Mouse (Mus musculus): ENCODE data around the gene Pigh.

The Pigh gene

DNA sequence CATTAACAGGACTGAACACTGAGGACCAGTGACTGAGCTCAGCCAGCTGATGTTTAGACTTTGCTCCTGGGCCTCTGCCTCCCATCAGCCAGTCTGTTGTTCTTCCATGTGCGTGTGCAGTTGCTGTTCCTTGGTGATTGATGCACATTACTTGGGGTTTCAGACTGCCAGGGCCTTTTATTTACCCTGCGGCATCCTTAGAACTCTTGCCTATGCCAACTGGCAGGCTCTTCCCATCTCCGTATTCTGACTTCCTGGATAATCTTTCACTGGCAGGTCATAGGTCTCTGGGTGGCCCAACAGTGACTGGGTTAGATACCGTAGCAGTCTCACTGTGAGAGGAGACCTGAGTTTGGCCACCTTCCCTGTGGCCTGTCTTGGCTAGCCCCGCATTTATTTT is 21.9 kb downstream of the Pigh start:
- no peak for DNase-seq (ENCODE audit: low read depth in 2 of 2, low spot score in 2 of 2)

DNA sequence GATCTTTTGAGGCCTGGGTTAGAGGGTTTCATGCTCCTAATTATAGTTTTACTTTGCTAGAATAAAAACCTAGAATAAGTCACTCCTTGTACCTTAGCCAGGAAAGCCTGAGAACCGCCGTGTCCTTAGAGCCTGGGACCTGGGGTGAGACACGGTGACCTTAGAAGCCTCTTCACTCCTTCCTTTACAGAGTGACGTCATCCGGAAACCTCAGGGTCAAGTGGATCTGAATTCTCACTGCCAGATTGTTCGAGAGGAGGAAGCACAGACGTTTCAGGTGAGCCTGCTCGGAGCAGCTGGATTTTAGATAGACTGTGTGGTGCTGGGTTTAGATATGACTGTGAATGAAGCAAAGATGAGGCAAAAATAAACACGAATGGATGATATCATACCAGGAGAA is 23.0 kb downstream of the Pigh start:
- DNase-seq (ENCODE audit: low read depth in 2 of 2, low spot score in 2 of 2): no peak

DNA sequence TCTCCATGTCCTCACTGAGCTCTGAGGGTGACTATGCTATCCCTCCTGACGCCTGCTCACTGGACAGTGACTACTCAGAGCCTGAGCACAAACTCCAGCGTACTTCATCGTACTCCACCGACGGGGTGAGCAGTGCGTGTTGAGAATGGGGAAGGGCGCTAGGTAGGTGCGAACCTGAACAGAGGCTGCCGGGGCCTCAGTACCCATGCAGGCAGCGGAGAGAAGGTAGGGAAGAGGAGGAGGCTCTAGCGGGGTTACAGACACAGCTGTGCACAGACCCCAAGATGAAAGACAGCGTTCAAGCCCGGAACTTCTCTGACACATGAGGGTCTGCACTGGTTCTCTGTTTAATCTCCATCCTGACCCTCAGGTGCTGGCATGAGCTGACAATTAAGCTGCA is 25.0 kb downstream of the Pigh start:
- no peak for DNase-seq (ENCODE audit: low read depth in 2 of 2, low spot score in 2 of 2)

DNA sequence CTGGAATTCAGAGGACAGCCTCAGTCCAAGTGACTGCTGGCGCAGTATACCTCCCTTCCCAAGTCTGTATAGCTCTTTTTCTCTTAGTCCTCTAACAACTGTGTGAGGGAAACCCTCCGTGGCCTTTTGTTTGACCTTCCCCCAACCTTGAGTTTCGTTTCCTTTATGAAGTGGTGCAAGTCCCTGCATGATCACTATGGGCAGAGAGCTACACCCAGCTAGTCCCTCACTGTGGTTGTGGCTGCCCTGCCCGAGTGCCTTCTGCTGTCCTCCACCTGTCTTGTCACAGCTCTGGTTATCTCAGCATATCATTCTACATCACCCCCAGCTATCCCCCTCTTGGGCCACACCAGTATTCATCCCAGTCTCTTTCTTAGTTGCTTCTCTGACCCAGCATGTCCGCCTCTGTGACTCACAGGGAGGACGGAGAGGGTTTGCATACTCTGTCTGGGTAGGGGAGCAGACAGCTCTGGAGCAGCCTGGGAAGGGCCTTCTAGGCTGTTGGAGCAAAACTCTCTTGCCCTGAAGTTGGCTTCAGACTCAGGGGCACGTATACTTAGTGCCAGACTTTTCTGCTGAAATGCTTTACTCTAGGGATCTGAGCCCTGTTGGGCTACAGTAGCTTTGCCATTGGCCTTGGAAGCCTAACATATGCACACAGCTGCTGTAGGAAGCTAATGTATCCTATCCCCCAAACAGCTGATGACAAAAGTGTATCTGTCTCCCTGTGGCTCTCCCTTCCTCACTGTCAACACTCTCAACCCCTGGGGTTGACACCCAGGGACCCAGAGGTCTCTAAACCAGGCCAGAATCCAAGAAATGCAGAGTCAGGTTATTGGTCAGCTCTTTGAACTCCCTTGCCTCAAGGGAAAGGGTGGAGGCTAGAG is 28.4 kb downstream of the Pigh start:
- no peak for DNase-seq (ENCODE audit: low read depth in 2 of 2, low spot score in 2 of 2)

DNA sequence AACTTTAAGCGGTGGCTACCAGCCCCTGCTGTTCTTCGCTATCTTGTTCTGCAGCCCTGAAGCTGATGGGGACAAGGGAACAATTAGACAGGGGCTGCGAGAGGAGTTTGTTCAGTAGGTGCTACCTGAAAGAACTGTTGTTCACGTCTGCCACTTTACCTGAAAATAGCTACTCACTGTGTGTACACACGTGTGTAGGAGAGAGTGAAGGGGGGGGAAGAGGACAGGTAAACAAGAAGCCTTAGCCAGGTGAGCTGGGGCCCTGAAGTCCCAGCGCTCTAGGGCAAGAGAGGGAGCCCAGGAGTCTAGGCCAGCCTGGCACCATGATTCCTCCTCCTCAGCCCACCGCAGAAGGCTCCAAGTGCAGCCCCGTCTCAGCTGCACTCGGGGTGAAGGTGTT is 29.3 kb downstream of the Pigh start:
- no peak for DNase-seq (ENCODE audit: low read depth in 2 of 2, low spot score in 2 of 2)

DNA sequence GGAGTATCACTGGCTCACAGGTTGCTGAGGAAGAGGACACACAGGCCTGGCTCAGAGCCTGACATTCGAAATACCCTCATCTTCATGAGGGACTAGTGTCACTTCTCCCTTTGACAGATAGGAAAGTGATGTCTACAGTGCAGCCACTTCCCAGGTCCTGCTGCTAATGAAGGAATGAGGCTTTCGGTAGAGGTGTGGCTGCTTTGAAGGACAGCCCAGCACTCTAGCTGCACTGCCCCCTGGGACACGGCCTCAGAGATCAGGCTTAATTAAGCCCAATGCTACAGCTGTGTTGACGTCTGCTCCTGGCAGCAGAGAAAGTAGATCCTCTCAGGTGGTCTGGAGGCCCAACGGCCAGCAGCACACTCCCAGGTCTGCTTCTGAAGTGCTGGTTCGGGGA is 29.9 kb downstream of the Pigh start:
- DNase-seq (ENCODE audit: low read depth in 2 of 2, low spot score in 2 of 2): no peak

DNA sequence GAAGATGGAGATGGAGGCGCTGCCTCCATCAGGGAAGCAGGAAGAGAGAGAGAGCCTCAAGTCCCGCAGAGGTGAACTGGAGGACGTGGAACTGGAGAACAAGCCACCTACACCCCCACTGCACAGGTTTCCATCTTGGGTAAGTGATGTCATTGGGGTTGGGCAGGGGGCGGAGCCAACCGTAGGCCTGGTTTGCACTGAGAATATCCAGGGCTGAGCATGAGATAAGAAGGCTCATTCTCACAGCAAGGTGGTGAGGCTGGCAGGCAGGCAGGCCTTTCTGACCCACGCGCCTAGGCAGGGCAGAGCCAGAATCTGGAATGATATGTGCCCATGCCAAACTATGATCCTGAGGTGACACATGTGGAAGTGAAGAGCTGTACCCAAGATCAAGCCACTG is 34.2 kb downstream of the Pigh start:
- no peak for DNase-seq (ENCODE audit: low read depth in 2 of 2, low spot score in 2 of 2)

DNA sequence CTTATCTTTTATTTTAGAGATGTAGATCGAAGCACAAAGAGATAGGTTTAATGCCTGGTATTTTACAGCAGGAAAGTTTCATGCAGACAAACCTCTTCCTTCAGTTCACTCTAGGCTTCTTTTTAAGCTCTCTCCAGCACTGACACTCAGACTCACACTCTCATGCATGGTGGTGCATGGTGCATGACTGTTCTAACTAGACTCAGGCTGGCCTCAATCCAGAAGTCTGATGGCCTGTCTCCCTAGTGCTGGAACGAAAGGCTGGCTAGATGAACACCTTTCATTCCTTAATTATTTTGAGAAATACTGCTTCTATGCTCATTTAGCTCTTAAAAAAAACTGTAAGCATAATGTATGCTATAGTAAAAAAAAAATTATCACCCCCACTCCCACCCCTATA is 37.4 kb downstream of the Pigh start:
- no peak for DNase-seq (ENCODE audit: low read depth in 2 of 2, low spot score in 2 of 2)

DNA sequence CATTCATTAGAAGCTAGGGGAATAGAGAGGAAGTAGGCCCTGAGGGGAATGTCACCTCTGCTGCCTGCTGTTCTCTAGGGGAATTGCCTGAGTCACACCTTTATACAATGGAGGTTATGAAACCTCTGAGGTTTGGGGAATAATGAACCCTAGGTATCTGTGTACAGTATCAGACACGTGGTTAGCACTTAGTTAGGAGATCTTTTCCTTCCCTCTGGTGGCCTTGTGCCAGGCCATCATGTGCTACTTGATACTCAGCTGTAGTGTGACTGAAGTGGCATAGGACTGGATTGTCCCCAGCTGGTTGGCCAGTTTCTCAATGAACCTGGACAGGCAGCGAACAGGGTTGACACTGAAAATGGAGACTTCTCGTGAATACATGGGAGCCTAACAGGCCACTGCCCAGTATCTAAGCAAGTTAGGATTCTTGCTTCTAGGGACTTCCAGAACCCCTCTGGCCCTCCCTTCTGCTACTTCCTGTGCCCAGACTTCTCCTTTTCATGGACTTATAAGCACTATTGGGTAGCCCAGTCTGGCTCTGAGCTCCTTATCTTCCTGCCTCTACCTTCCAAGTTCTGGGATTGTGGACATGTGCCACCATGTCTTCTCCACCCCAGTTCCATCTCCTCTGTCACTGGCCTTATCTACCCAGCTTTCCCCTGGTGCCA is 38.8 kb downstream of the Pigh start:
- no peak for DNase-seq (ENCODE audit: low read depth in 2 of 2, low spot score in 2 of 2)

DNA sequence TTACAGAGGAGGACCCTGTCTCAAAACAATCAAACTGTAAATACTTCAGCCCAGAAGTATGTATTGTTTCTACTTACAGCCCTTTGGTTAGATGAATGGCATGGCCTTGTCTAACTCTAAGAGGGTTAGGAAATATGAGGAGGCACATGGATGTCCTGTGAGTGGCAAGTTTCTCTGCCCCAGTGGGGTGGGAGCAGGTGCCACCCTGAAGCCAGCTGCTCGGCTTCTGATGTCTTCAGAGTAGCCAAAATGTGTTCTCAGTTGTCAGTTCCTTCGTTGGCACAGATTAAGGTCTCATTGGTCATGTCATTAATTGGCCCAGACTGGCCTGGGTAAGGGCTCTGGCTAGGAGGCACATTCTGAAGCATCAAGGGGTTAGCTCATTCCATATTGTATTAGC is 39.6 kb downstream of the Pigh start:
- DNase-seq (ENCODE audit: low read depth in 2 of 2, low spot score in 2 of 2): no peak

DNA sequence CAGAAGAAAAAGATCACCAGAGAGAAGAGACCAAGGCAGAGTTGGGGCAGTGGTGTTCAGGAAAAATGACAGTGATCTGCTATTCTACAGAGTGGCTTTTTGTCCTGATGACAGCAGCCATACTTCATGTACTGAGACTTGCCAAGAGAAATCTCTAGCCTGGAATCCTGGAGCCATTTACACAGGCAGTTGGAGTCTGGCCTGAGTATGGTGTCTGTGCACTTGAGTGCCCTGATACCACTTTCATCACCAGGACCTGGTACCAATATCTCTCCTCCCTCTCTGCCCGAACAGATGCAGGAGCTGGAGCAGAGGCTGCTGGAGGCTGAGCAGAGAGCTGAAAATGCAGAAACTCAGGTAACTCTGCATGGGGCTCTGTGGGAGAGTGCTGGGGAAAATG is 40.6 kb downstream of the Pigh start:
- DNase-seq (ENCODE audit: low read depth in 2 of 2, low spot score in 2 of 2): no peak

DNA sequence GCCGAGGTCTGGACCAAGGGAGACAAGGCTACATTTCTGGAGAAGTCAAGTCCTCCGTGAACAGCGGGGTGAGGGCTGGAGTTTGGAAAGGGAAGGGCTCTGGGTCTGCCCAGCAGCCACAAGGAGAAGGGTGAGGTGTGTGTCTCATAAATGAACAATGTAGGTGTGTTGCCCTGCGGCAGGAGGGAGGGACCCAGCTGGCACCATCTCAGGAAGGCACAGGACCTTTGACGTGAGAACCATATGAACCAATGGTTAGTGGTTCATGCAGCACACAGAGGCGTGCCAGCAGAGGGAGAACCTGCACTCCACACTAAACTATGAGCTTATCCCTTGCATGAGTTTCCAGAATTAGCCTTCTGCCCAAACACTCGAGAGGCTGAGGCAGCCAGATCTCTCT is 42.2 kb downstream of the Pigh start:
- DNase-seq (ENCODE audit: low read depth in 2 of 2, low spot score in 2 of 2): no peak

DNA sequence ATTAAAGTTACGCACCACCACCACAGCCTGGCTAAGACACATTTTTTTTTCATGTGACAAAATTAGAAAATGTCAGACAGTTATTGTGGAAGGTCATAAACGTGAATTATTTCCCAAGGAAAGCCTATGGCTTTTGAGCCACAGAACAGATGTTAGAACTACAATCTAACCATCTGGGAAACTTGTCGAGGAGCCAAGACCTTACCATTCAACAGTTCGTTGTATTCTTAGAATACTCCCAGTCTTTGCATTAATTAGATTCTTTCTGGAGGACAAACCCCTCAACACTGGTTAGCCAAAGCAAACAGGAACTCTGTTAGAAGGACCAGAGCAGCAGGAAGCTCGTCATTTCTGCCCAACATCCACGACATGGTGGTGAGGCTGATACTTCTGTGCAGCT is 43.3 kb downstream of the Pigh start:
- no peak for DNase-seq (ENCODE audit: low read depth in 2 of 2, low spot score in 2 of 2)

DNA sequence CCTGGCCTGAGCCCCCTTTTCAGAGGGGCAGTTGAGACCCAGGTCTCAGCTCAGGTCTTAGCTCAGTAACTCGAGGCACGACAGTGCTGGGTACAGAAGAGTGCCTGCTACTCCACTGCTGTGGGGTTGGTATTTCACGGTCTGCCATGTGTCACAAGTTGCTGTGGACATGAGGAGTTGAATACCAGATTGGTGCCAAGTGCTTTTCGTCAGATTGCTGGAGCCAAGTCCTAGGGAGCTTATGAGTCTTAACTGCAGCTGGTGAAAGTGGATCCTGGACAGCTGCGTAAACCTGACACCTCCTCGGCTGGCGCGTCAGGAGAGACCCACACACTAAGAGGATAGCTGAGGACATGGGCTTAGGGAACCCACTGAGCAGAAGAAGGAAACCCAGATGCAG is 44.8 kb downstream of the Pigh start:
- DNase-seq (ENCODE audit: low read depth in 2 of 2, low spot score in 2 of 2): no peak

DNA sequence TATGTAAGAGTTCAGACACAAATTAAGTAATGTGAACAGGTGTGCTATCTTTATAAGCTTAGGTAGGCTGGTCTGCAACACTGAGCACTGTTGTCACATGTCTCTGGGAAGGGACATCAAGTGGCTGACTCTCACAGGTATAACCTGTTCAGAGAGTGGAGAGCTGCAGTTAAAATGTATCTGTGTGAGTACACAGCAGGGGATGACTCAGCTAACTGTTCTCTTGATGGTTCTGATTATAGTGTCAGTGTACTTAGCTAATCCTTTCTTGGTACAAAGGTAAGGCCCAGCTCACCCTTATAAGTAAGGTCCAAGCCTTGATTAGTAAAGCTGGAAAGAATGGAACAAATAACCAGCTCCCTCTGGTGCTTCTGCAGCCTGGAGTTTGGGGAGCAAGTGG is 48.0 kb downstream of the Pigh start:
- no peak for DNase-seq (ENCODE audit: low read depth in 2 of 2, low spot score in 2 of 2)

DNA sequence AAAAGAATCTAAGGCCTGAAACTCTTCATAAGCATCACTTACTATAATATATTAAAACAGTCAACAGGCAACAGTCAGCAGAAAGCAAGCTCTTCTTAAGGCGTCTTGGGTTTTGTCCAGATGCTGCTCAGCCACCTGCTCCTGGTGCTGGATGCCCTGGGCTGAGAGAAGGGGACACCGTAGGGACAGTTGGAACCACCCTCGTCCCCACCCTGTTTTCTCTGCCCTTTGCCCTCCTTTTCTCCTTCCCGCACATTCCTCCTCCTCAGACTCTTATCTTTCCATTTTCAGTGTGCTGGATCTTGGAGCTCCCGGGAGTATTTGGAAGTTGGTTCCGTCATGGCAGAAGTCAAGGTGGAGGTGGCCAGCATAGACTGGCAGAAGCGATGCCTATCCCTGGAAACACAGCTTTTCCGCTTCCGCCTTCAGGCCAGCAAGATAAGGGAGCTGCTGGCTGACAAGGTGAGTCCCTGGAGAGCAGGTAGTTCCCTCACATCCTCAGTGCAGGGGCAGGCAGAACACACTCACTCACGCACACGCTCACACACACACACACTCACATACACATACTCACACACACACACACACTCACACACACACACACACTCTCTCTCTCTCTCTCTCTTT is 49.1 kb downstream of the Pigh start:
- DNase-seq (ENCODE audit: low read depth in 2 of 2, low spot score in 2 of 2): no peak

DNA sequence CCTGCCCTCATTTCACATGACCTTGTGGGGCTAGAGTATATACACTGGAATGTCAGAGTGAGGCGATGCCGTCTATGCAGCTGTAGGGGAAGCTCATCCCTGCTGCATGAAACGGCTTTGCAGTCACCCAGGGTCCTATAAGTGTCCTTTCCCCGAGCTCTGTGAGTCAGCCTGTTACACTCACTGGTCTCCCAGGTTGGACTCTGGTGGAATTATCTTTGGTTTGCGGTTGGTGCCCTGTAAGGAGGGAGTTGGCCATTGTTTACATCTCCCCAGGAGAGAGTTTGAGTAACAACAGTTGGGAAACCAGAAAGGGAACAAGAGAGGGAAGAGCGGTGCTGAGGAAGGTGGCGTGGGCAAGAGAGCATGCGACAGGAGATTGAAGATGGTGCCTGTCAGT is 49.7 kb downstream of the Pigh start:
- no peak for DNase-seq (ENCODE audit: low read depth in 2 of 2, low spot score in 2 of 2)

DNA sequence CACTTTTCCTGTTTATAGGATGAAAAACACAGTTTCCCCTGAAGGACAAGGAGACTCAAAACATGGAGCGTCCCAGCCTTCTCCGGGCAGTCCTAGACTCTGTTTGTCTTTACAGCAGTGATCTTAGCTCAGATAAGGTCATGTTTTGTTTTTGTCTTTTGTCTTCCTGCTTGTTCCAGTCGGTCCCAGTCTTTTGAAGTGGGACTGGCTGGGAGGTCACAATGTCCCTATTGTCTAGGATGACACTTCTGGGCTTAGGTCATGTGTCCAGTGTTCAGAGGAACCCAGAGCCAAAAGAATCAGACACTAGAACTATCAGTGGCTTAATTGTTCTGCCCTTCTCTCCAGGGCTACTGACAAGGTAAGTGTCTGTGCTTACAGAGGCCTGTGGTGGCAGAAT is 54.1 kb downstream of the Pigh start:
- DNase-seq (ENCODE audit: low read depth in 2 of 2, low spot score in 2 of 2): no peak

DNA sequence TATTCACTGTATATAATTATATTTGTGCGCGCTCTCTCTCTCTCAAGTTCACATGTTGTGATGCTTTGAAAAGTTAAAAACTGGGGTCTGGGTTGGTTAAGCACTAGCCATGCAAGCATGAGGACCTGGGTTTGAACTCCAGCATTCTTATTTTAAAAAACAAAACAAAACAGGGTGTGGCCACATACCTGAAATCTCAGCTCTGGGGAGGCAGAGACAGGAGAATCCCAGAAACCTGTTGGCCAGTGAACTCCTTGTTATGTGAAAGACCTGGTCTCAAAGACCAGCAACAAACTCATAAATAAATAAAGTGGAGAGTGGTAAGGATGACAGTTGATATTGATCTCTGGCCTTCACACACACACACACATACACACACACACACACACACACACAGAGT is 55.1 kb downstream of the Pigh start:
- DNase-seq (ENCODE audit: low read depth in 2 of 2, low spot score in 2 of 2): no peak

Data from CD8-positive naive resting alpha-beta T cell, adult 2 months (primary cell).